Mouse (Mus musculus): ENCODE data around the gene Lsp1. TPM values are rescaled to one million over a fixed set of nuclear protein-coding genes. Genes with fewer than 3 reads are reported as not detected.
A peak's percentile ranks its signal among the peaks of the same experiment; 100 is the strongest.

Lsp1 gene
- polyA plus RNA-seq, 1 experiment from 2014 or later = 61.8 TPM

DNA sequence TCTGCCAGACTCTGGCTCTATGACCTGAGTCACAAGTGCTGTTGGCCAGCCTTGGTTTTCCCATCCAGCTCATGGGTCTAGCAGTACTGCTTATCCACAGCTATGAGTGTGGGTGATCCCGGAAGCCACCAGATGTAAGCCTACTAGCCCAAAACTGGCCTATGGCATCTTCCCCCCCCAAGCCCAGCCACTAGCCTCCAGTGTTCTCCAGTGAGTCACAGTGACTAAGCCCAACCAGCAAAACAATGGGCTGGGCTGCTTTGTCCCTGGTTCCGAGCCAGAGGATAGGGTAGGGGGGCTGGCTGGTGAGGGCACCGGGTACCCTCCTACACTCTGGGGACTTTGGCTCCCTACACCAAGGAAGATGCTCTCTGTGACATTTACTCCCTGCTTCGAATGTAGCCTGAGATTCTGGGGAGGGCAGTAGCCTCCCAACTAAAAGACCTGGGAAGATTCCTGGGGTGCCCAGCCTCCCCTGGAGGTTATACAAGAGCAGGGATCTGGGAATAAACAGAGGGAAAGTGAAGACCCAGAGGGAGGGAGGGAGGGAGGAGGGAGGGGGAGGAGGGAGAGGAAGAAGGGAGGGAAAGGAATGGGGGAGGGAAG, 10.3 kb downstream of the Lsp1 start:
- H3K4me2 ChIP-seq (replicated peaks; ENCODE audit: low read depth) = peak overlapping the region; percentile 43; the same call in 1 of the 2 replicates
- ATAC-seq = peak; percentile 36; the same call in 1 of the 2 replicates

DNA sequence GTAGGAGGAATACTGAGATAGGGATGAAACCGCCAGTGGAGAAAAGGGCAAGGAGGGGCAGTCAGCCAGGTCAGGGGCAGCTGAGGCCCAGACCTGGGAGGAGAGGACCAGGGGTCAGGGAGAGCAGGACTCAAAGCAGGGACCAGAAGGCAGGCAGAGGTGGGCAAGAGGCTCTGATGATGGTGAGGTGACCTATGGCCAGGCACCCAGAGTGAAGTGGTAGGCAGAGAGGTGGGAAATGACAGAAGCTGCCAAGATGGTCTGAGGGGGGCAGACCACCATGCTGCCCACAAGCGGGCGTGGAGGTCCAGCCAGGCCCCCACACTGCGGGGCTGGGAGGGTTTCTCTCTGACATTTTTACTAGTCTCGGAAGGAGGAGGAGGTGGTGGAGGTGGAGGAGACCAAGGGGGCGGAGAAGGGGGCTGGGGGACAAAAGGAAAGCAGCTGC, 10.8 kb downstream of the Lsp1 start:
- H3K9ac ChIP-seq (ENCODE audit: low read depth, low read length) = no peak overlapping the region
- no peak overlapping the region for H3K4me3 ChIP-seq (ENCODE audit: low read depth, low read length)
- peak overlapping the region; percentile 73 for H3K27ac ChIP-seq (ENCODE audit: low read depth, low read length)
- TF ChIP-seq CTCF (IDR thresholded peaks at IDR 0.05; ENCODE audit: low read depth) = no peak
- H3K36me3 ChIP-seq (ENCODE audit: control insufficient read depth, insufficient read depth) = no peaks in the 10 kb centered on the region
- no peaks in the 10 kb centered on the region for H3K4me1 ChIP-seq (replicated peaks; ENCODE audit: control insufficient read depth, insufficient read depth, low read length)
- 58% methylated on average over 6 of the region's 6 CpGs for WGBS
- H3K9me3 ChIP-seq (ENCODE audit: control insufficient read depth) = no peaks in the 10 kb centered on the region
- no peaks in the 10 kb centered on the region for H3K27me3 ChIP-seq (replicated peaks; ENCODE audit: control insufficient read depth, insufficient read depth, low read length)
- peak overlapping the region; percentile 43 for H3K4me2 ChIP-seq (replicated peaks; ENCODE audit: low read depth)
- ATAC-seq = no peak

More for the DNA sequence above, 10.3 kb downstream of the Lsp1 start:
- H3K27ac ChIP-seq (ENCODE audit: low read depth, low read length) = peak overlapping the region; percentile 73
- H3K4me3 ChIP-seq (ENCODE audit: low read depth, low read length) = no peak overlapping the region
- no peaks in the 10 kb centered on the region for H3K36me3 ChIP-seq (ENCODE audit: control insufficient read depth, insufficient read depth)
- no peak for TF ChIP-seq CTCF (IDR thresholded peaks at IDR 0.05; ENCODE audit: low read depth)
- no peaks in the 10 kb centered on the region for H3K4me1 ChIP-seq (replicated peaks; ENCODE audit: control insufficient read depth, insufficient read depth, low read length)
- H3K9me3 ChIP-seq (ENCODE audit: control insufficient read depth) = no peaks in the 10 kb centered on the region
- no peaks in the 10 kb centered on the region for H3K27me3 ChIP-seq (replicated peaks; ENCODE audit: control insufficient read depth, insufficient read depth, low read length)
- WGBS = 22% methylated on average over 4 of the region's 4 CpGs
- no peak overlapping the region for H3K9ac ChIP-seq (ENCODE audit: low read depth, low read length)

DNA sequence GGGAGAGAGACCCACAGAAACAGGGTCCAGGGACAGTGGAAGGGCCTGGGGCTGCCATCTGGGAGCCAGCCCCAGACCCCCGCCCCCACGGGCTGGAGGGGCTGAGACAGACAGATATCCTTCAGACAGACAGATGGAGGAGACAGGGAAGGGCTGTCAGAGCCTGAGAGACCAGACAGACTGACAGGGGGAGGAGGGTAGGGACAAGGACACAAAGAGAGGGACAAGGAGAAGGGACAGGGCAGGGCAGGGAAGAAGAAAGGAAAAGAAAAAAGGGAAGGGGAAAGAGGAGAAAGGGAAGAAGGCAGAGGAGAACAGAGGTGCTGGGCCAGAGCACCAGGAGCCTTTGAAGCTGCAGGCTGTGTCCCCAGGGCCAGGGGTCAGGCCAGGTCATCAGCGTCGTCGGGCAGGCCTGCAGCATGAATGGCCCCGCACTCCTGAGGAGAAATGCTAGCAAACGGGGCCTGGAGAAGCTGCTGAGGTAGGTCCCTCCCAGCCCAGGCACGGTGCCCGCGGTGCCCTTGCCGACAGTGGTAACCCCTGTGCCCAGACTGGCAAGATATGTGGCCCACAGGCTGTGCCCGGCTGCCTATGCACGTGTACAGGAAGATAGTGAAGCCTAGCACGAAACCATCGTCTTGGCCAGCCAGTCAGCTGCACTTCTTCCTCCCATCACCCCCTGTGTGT, 11.4 kb downstream of the Lsp1 start:
- 0 out of 2 replicates have a peak overlapping the region, but pooled peaks have one; percentile 17 for H3K9ac ChIP-seq (ENCODE audit: low read depth, low read length)
- peak overlapping the region; percentile 11; the same call in 1 of the 2 replicates for H3K4me3 ChIP-seq (ENCODE audit: low read depth, low read length)
- 56% methylated on average over 15 of the region's 15 CpGs for WGBS
- TF ChIP-seq CTCF (IDR thresholded peaks at IDR 0.05; ENCODE audit: low read depth) = no peak
- H3K27ac ChIP-seq (ENCODE audit: low read depth, low read length) = peak overlapping the region; percentile 73
- ATAC-seq = no peak
- no peaks in the 10 kb centered on the region for H3K9me3 ChIP-seq (ENCODE audit: control insufficient read depth)
- H3K36me3 ChIP-seq (ENCODE audit: control insufficient read depth, insufficient read depth) = no peaks in the 10 kb centered on the region
- no peaks in the 10 kb centered on the region for H3K27me3 ChIP-seq (replicated peaks; ENCODE audit: control insufficient read depth, insufficient read depth, low read length)
- H3K4me1 ChIP-seq (replicated peaks; ENCODE audit: control insufficient read depth, insufficient read depth, low read length) = no peaks in the 10 kb centered on the region
- peak overlapping the region; percentile 43 for H3K4me2 ChIP-seq (replicated peaks; ENCODE audit: low read depth)

DNA sequence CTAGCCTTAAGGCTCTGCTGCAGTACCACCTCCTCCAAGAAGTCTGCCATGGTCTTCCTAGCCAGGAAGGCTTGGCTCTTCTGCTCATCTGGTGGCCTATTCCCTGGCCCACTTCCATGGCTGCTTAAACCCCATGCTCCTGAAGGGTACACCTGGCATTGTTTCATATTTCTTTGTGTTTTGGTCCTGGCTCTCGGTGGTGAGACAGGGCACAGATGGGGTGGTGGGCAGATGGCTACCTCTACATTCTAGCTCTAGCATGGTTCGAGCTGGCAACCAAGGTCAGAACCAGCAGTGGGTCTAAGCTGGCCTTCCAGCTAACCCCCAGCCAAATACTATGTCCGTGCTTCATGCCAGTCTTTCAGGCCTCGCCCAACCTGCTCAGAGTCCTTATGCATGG, 12.3 kb downstream of the Lsp1 start:
- H3K36me3 ChIP-seq (ENCODE audit: control insufficient read depth, insufficient read depth) = no peaks in the 10 kb centered on the region
- no peaks in the 10 kb centered on the region for H3K4me1 ChIP-seq (replicated peaks; ENCODE audit: control insufficient read depth, insufficient read depth, low read length)
- peak overlapping the region; percentile 43; the same call in 1 of the 2 replicates for H3K4me2 ChIP-seq (replicated peaks; ENCODE audit: low read depth)
- WGBS = 88% methylated on average over 4 of the region's 4 CpGs
- no peak for TF ChIP-seq CTCF (IDR thresholded peaks at IDR 0.05; ENCODE audit: low read depth)
- H3K9me3 ChIP-seq (ENCODE audit: control insufficient read depth) = no peaks in the 10 kb centered on the region
- H3K9ac ChIP-seq (ENCODE audit: low read depth, low read length) = peak overlapping the region; percentile 22; the same call in 1 of the 2 replicates
- ATAC-seq = no peak
- no peaks in the 10 kb centered on the region for H3K27me3 ChIP-seq (replicated peaks; ENCODE audit: control insufficient read depth, insufficient read depth, low read length)
- H3K27ac ChIP-seq (ENCODE audit: low read depth, low read length) = peak overlapping the region; percentile 5; the same call in 1 of the 2 replicates
- H3K4me3 ChIP-seq (ENCODE audit: low read depth, low read length) = 0 out of 2 replicates have a peak overlapping the region, but pooled peaks have one; percentile 8

DNA sequence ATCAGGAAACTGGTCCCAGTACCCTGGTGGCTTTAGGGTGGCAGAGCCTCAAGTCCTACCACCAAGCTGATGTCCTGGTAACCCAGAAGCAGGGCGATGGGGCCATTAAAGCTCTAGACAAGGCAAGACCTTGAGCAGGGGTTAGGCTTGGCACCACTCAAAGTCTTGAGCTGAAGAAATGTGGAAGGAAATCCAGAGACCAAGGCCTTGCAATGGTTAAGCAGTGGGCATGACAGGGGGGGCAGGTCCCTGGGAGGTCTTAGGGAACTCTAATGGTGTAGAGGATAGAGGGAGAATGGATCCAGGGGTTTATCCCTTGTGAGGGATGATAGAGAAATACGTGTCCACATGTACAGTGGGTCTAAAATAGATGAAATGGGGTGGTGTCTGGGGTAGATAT, 12.9 kb downstream of the Lsp1 start:
- Histone ChIP-seq H3K4me3 (ENCODE audit: low read depth, low read length) (0 out of 2 replicates have a peak overlapping the region, but pooled peaks have one; percentile 8), H3K4me1 (replicated peaks; ENCODE audit: control insufficient read depth, insufficient read depth, low read length) (no peaks in the 10 kb centered on the region), H3K9me3 (ENCODE audit: control insufficient read depth) (no peaks in the 10 kb centered on the region), H3K27me3 (replicated peaks; ENCODE audit: control insufficient read depth, insufficient read depth, low read length) (no peaks in the 10 kb centered on the region), H3K4me2 (replicated peaks; ENCODE audit: low read depth) (0 out of 2 replicates have a peak overlapping the region, but pooled peaks have one; percentile 2), H3K27ac (ENCODE audit: low read depth, low read length) (peak overlapping the region; percentile 5; the same call in 1 of the 2 replicates), H3K36me3 (ENCODE audit: control insufficient read depth, insufficient read depth) (no peaks in the 10 kb centered on the region), H3K9ac (ENCODE audit: low read depth, low read length) (no peak overlapping the region)
- no peak for ATAC-seq
- WGBS = 77% methylated on average over 2 of the region's 2 CpGs
- TF ChIP-seq CTCF (IDR thresholded peaks at IDR 0.05; ENCODE audit: low read depth) = no peak

DNA sequence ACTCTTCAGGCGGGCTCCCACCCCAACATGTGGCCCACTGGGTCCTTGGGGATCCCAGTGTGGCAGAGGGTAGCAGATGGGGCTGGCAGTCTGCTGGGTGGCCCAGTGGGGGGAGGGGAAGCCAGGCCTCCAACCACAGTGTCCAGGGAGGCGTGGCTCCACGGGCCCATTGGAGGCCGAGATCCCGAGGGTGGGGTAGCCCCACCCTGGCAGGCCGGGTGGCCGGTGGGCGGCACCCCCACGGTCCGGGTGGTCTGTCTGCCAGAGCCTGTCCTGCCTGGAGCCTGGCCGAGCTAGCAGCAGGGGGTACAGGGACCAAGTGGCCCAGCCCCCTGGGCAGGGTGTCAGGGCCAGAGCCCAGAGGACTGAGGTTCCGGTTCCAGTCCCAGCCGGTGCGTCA, 14.2 kb downstream of the Lsp1 start:
- Histone ChIP-seq H3K4me3 (ENCODE audit: low read depth, low read length) (peak overlapping the region; percentile 32), H3K4me2 (replicated peaks; ENCODE audit: low read depth) (peak overlapping the region; percentile 55), H3K9me3 (ENCODE audit: control insufficient read depth) (no peaks in the 10 kb centered on the region), H3K36me3 (ENCODE audit: control insufficient read depth, insufficient read depth) (no peaks in the 10 kb centered on the region), H3K27me3 (replicated peaks; ENCODE audit: control insufficient read depth, insufficient read depth, low read length) (no peaks in the 10 kb centered on the region), H3K4me1 (replicated peaks; ENCODE audit: control insufficient read depth, insufficient read depth, low read length) (no peaks in the 10 kb centered on the region), H3K27ac (ENCODE audit: low read depth, low read length) (peak overlapping the region; percentile 78; the same call in 1 of the 2 replicates), H3K9ac (ENCODE audit: low read depth, low read length) (peak overlapping the region; percentile 54)
- ATAC-seq = peak; percentile 58
- WGBS = 61% methylated on average over 13 of the region's 14 CpGs
- TF ChIP-seq CTCF (IDR thresholded peaks at IDR 0.05; ENCODE audit: low read depth) = no peak
